Comparison of ENCODE assay signal across 21 mouse cellular contexts in genomic region chr6:122365706-122366105, GRCm38 (mm10).
"Had no signal": no experiment of that assay in that cellular context is flagged by ENCODE, and none has a peak within 500 bp of the region (broad histone marks: within the 10 kb centered on the region; RNA-seq: fewer than 3 reads in every experiment).

No protein-coding gene starts in this region.

- H3K27me3 ChIP-seq: kidney, embryonic 15.5 days; limb, embryonic 12.5 days; limb, embryonic 15.5 days; neural tube, embryonic 12.5 days; neural tube, embryonic 15.5 days had no signal

- H3K9me3 ChIP-seq: kidney, embryonic 15.5 days; limb, embryonic 15.5 days; neural tube, embryonic 12.5 days; neural tube, embryonic 15.5 days had no signal

- H3K9ac ChIP-seq: kidney, embryonic 15.5 days; limb, embryonic 12.5 days; limb, embryonic 15.5 days; liver, embryonic 14.5 days; liver, postnatal 0 days; lung, embryonic 14.5 days; neural tube, embryonic 12.5 days; neural tube, embryonic 15.5 days had no signal

- H3K4me2 ChIP-seq: kidney, embryonic 15.5 days; limb, embryonic 12.5 days; limb, embryonic 15.5 days; liver, embryonic 11.5 days; lung, embryonic 14.5 days; neural tube, embryonic 12.5 days; neural tube, embryonic 15.5 days had no signal

- H3K27ac ChIP-seq: kidney, embryonic 15.5 days; limb, embryonic 12.5 days; limb, embryonic 15.5 days; liver, embryonic 14.5 days; midbrain, embryonic 10.5 days; neural tube, embryonic 12.5 days; neural tube, embryonic 15.5 days had no signal

- ATAC-seq: liver, postnatal 0 days; lung, postnatal 0 days had no signal

- DNase-seq: kidney, adult 11 months; kidney, adult 8-10 months; kidney, postnatal 14 days; kidney, postnatal 4 days; left cerebral cortex, postnatal 4 days; liver, postnatal 0 days; lung, embryonic 14.5 days; midbrain, embryonic 14.5 days; right cerebral cortex, adult 18-20 months; right cerebral cortex, postnatal 25 days; thymus, postnatal 25 days had no signal

- H3K36me3 ChIP-seq: kidney, embryonic 15.5 days; limb, embryonic 12.5 days; limb, embryonic 15.5 days; midbrain, embryonic 10.5 days; neural tube, embryonic 12.5 days; neural tube, embryonic 15.5 days had no signal

- H3K4me1 ChIP-seq: kidney, embryonic 15.5 days; limb, embryonic 12.5 days; limb, embryonic 15.5 days; megakaryocyte, embryonic 14.5 days; midbrain, embryonic 10.5 days; neural tube, embryonic 12.5 days; neural tube, embryonic 15.5 days had no signal

- H3K4me3 ChIP-seq: kidney, embryonic 15.5 days; limb, embryonic 12.5 days; limb, embryonic 15.5 days; megakaryocyte, embryonic 14.5 days; midbrain, embryonic 10.5 days; neural tube, embryonic 12.5 days; neural tube, embryonic 15.5 days had no signal
